Comparison of ENCODE assay signal across 8 mouse cellular contexts in genomic region chr2:5064247-5064646, GRCm38 (mm10). TPM values are rescaled to one million over a fixed set of nuclear protein-coding genes. Genes with fewer than 3 reads are reported as not detected.
DNase-seq lines count a peak whose midpoint lies in the region; ATAC-seq and TF ChIP-seq lines count a peak whose summit lies in the region.

No protein-coding gene starts in this region.

- DNase-seq in heart, adult 8-10 months (ENCODE audit: low spot score), result no peak
- DNase-seq in Patski (ENCODE audit: low read depth, low spot score), result no peak
- DNase-seq in frontal cortex, postnatal 14 days (ENCODE audit: low spot score in 2 of 2), result no peak
- DNase-seq in left cerebral cortex, adult 18-20 months (ENCODE audit: low spot score in 2 of 2), result no peak
- DNase-seq in gastrocnemius, postnatal 14 days, result no peak

- POLR2A ChIA-PET in Patski (lab: Charles Lee), result interaction anchor here (1.7 kb wide), 1 partner anchor 11 kb away, joined by 3 read pairs; no protein-coding TSS in a partner anchor

- TF ChIP-seq CTCF in Patski (IDR thresholded peaks at IDR 0.05), result no peak

- peak overlapping the region; percentile 81 for H3K4me2 ChIP-seq in heart, embryonic 12.5 days
- peak overlapping the region; percentile 74 for H3K4me2 ChIP-seq in forebrain, embryonic 16.5 days (ENCODE audit: low read length)

- H3K4me3 ChIP-seq in heart, embryonic 12.5 days, result peak overlapping the region; percentile 72
- H3K4me3 ChIP-seq in forebrain, embryonic 16.5 days (replicated peaks; ENCODE audit: low read length), result peak overlapping the region; percentile 50
- peak overlapping the region; percentile 96 for H3K4me3 ChIP-seq in megakaryocyte, embryonic 14.5 days (replicated peaks)

- CTCF ChIA-PET in Patski (lab: Charles Lee), result interaction anchor here (1.7 to 2.3 kb wide), 2 partner anchors 16 to 17 kb away, joined by 5 to 7 read pairs; no protein-coding TSS in a partner anchor

- H3K9me3 ChIP-seq in heart, embryonic 12.5 days (replicated peaks), result peaks cover 5% of the 10 kb centered on the region
- no peaks in the 10 kb centered on the region for H3K9me3 ChIP-seq in forebrain, embryonic 16.5 days (ENCODE audit: control insufficient read depth, low read length)
- H3K9me3 ChIP-seq in megakaryocyte, embryonic 14.5 days, result peaks cover 7% of the 10 kb centered on the region

- in situ Hi-C loops in Patski (cut with MboI; ENCODE audit: low pct_unique_long_range_greater_than_20kb), result no loop called here

- H3K36me3 ChIP-seq in heart, embryonic 12.5 days, result no peaks in the 10 kb centered on the region
- no peaks in the 10 kb centered on the region for H3K36me3 ChIP-seq in forebrain, embryonic 16.5 days (ENCODE audit: control insufficient read depth, insufficient read depth)
- H3K36me3 ChIP-seq in megakaryocyte, embryonic 14.5 days (replicated peaks; ENCODE audit: low read length), result peaks cover 25% of the 10 kb centered on the region

- H3K4me1 ChIP-seq in heart, embryonic 12.5 days (replicated peaks), result peaks cover 8% of the 10 kb centered on the region
- peaks cover 10% of the 10 kb centered on the region; the same call in 1 of the 2 replicates for H3K4me1 ChIP-seq in forebrain, embryonic 16.5 days (replicated peaks; ENCODE audit: control insufficient read depth, insufficient read depth, low read length)
- H3K4me1 ChIP-seq in megakaryocyte, embryonic 14.5 days, result peaks cover 55% of the 10 kb centered on the region

- no peaks in the 10 kb centered on the region for H3K27me3 ChIP-seq in heart, embryonic 12.5 days (replicated peaks)
- no peaks in the 10 kb centered on the region for H3K27me3 ChIP-seq in Patski
- H3K27me3 ChIP-seq in forebrain, embryonic 16.5 days (replicated peaks; ENCODE audit: control insufficient read depth, insufficient read depth, low read length), result peaks cover 4% of the 10 kb centered on the region; the same call in 1 of the 2 replicates
- no peaks in the 10 kb centered on the region for H3K27me3 ChIP-seq in megakaryocyte, embryonic 14.5 days (replicated peaks)

- 30% methylated on average over 4 of the region's 4 CpGs for WGBS in heart, embryonic 12.5 days
- 29% methylated on average over 4 of the region's 4 CpGs for WGBS in forebrain, embryonic 16.5 days

- no peak overlapping the region for H3K9ac ChIP-seq in heart, embryonic 12.5 days
- no peak overlapping the region for H3K9ac ChIP-seq in forebrain, embryonic 16.5 days (replicated peaks; ENCODE audit: low read depth, low read length)

- ATAC-seq in heart, embryonic 12.5 days (ENCODE audit: insufficient number of reproducible peaks, low FRiP score), result 0 out of 2 replicates have a peak, but pooled peaks have one; percentile 21
- ATAC-seq in Patski, result peak; percentile 27
- peak; percentile 69; the same call in 1 of the 2 replicates for ATAC-seq in forebrain, embryonic 16.5 days

- intact Hi-C loops in gastrocnemius, postnatal 14 days (cut with DNase I; ENCODE audit: low total_unique reads), result no loop called here

- H3K27ac ChIP-seq in heart, embryonic 12.5 days (ENCODE audit: poor library complexity, severe bottlenecking), result no peak overlapping the region
- no peak overlapping the region for H3K27ac ChIP-seq in forebrain, embryonic 16.5 days (ENCODE audit: low read length)

RNA-seq across cellular contexts. Expression of gene Optn, which starts 0.4 kb away (rescaled TPM):
- 17.1 and 17.5 TPM in 2 replicates for polyA plus RNA-seq in heart, embryonic 12.5 days (2016; fragmentation: Nextera tagmentation; extraction: Ambion mirVana)
- 100 to 1,000 TPM in 1 of 4 experiments, 10 to 100 TPM in 3; 81.2 to 101 (median 95.0) TPM for total RNA-seq in heart, adult 8-10 months (2022)
- 36.8 TPM for polyA plus RNA-seq in Patski (2021)
- polyA plus RNA-seq in forebrain, embryonic 16.5 days (2015; fragmentation: Nextera tagmentation; extraction: Ambion mirVana), result 7.4 and 8.0 TPM in 2 replicates
- polyA plus RNA-seq in megakaryocyte, embryonic 14.5 days (2012; ENCODE audit: insufficient read depth, low replicate concordance), result 5.1 and 24.7 TPM in 2 replicates
- 10 to 100 TPM; 19.3 to 20.7 TPM for total RNA-seq in left cerebral cortex, adult 18-20 months (2021)
- total RNA-seq in gastrocnemius, postnatal 14 days (2021), result 10 to 100 TPM; 27.2 to 33.8 TPM

RNA-seq across cellular contexts. Expression of gene Mcm10, which starts 51.7 kb away (rescaled TPM):
- 23.8 and 24.2 TPM in 2 replicates for polyA plus RNA-seq in heart, embryonic 12.5 days (2016; fragmentation: Nextera tagmentation; extraction: Ambion mirVana)
- under 1 TPM; 0.22 to 0.72 (median 0.39) TPM for total RNA-seq in heart, adult 8-10 months (2022)
- polyA plus RNA-seq in Patski (2021), result 12.2 TPM
- polyA plus RNA-seq in forebrain, embryonic 16.5 days (2015; fragmentation: Nextera tagmentation; extraction: Ambion mirVana), result 10.5 and 12.5 TPM in 2 replicates
- 3.9 and 6.6 TPM in 2 replicates for polyA plus RNA-seq in megakaryocyte, embryonic 14.5 days (2012; ENCODE audit: insufficient read depth, low replicate concordance)
- under 1 TPM; 0.58 to 0.96 TPM for total RNA-seq in left cerebral cortex, adult 18-20 months (2021)
- total RNA-seq in gastrocnemius, postnatal 14 days (2021), result 1 to 10 TPM in 1 of 2 experiments, under 1 TPM in 1; 0.62 to 1.8 TPM
